Comparison of ENCODE assay signal across 18 mouse cellular contexts in the genomic region with DNA sequence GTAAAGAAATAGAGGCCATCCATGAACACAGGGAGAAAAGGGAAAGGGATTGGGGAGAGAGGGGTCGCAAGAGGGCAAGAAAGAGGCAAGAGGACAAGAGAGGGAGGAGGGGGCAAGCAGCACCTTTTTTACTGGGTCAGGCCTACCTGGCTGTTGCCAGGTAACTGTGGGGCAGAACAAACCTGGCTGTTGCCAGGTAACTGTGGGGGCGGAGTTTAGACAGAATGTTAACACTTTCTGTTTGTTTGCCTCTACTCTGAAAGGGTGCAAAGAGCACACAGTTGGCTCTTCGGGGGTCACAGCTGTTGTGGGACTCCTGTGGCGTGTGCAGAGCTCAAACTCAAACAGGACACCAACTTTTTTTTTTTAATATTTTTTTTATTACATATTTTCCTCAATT.
DNase-seq lines count a peak whose midpoint lies in the region; ATAC-seq and TF ChIP-seq lines count a peak whose summit lies in the region.
"Had no signal": no experiment of that assay in that cellular context is flagged by ENCODE, and none has a peak within 500 bp of the region (broad histone marks: within the 10 kb centered on the region; RNA-seq: fewer than 3 reads in every experiment).

No protein-coding gene starts in this region.

- H3K4me2 ChIP-seq in liver, embryonic 16.5 days (ENCODE audit: low read depth, low read length), result no peak overlapping the region
- no peak overlapping the region for H3K4me2 ChIP-seq in forebrain, embryonic 16.5 days (ENCODE audit: low read length)
- H3K4me2 ChIP-seq: heart, embryonic 13.5 days; hindbrain, embryonic 15.5 days; midbrain, embryonic 12.5 days had no signal

- H3K36me3 ChIP-seq in testis, adult 2 months (ENCODE audit: control insufficient read depth, insufficient read depth, low read length), result no peaks in the 10 kb centered on the region
- H3K36me3 ChIP-seq in liver, embryonic 16.5 days (ENCODE audit: control insufficient read depth, insufficient read depth), result no peaks in the 10 kb centered on the region
- no peaks in the 10 kb centered on the region for H3K36me3 ChIP-seq in forebrain, embryonic 16.5 days (ENCODE audit: control insufficient read depth, insufficient read depth)
- no peaks in the 10 kb centered on the region for H3K36me3 ChIP-seq in thymus, adult 2 months (ENCODE audit: control insufficient read depth, insufficient read depth, low read length)
- H3K36me3 ChIP-seq: heart, embryonic 13.5 days; hindbrain, embryonic 15.5 days; midbrain, embryonic 12.5 days had no signal

- H3K4me1 ChIP-seq in testis, adult 2 months (ENCODE audit: control insufficient read depth, insufficient read depth, low read length), result no peaks in the 10 kb centered on the region
- H3K4me1 ChIP-seq in liver, embryonic 16.5 days (ENCODE audit: control insufficient read depth, low read depth, low read length), result no peaks in the 10 kb centered on the region
- peaks cover 5% of the 10 kb centered on the region for H3K4me1 ChIP-seq in forebrain, embryonic 16.5 days (replicated peaks; ENCODE audit: control insufficient read depth, insufficient read depth, low read length)
- no peaks in the 10 kb centered on the region for H3K4me1 ChIP-seq in thymus, adult 2 months (replicated peaks; ENCODE audit: control insufficient read depth, insufficient read depth, low read length)

- peak overlapping the region; percentile 71 for H3K4me3 ChIP-seq in testis, adult 2 months (ENCODE audit: control insufficient read depth, low read depth, low read length)
- H3K4me3 ChIP-seq in liver, embryonic 16.5 days (ENCODE audit: low read depth, low read length), result no peak overlapping the region
- no peak overlapping the region for H3K4me3 ChIP-seq in forebrain, embryonic 16.5 days (replicated peaks; ENCODE audit: low read length)
- no peak overlapping the region for H3K4me3 ChIP-seq in thymus, adult 2 months (ENCODE audit: control insufficient read depth, insufficient read depth, low read length)
- H3K4me3 ChIP-seq: erythroblast, embryonic 14.5 days; heart, embryonic 13.5 days; hindbrain, embryonic 15.5 days; midbrain, embryonic 12.5 days had no signal

- no peaks in the 10 kb centered on the region for H3K27me3 ChIP-seq in testis, adult 2 months (ENCODE audit: control insufficient read depth, insufficient read depth, low read length)
- H3K27me3 ChIP-seq in liver, embryonic 16.5 days (ENCODE audit: control insufficient read depth, insufficient read depth, low read depth, low read length), result no peaks in the 10 kb centered on the region
- no peaks in the 10 kb centered on the region for H3K27me3 ChIP-seq in forebrain, embryonic 16.5 days (replicated peaks; ENCODE audit: control insufficient read depth, insufficient read depth, low read length)
- no peaks in the 10 kb centered on the region for H3K27me3 ChIP-seq in thymus, adult 2 months (ENCODE audit: control insufficient read depth, insufficient read depth, low read length)
- H3K27me3 ChIP-seq: heart, embryonic 13.5 days; hindbrain, embryonic 15.5 days; midbrain, embryonic 12.5 days had no signal

- DNase-seq in testis, postnatal 10 days (ENCODE audit: low spot score), result no peak
- DNase-seq in kidney, postnatal 25 days, result peak; percentile 44 to 67
- DNase-seq in ovary, adult 18-20 months (ENCODE audit: low spot score), result no peak
- no peak for DNase-seq in thymus, adult 2 months
- DNase-seq: adrenal gland, postnatal 25 days; cerebellum, adult 2 months; heart, postnatal 36 days; layer of hippocampus, postnatal 36 days; lung, postnatal 4 days; right cerebral cortex, postnatal 25 days had no signal

- H3K9me3 ChIP-seq in liver, embryonic 16.5 days (replicated peaks; ENCODE audit: control insufficient read depth, low read length), result no peaks in the 10 kb centered on the region
- peaks cover 2% of the 10 kb centered on the region; the same call in 1 of the 2 replicates for H3K9me3 ChIP-seq in forebrain, embryonic 16.5 days (ENCODE audit: control insufficient read depth, low read length)
- H3K9me3 ChIP-seq: heart, embryonic 13.5 days; hindbrain, embryonic 15.5 days; midbrain, embryonic 12.5 days had no signal

- TF ChIP-seq POLR2A in testis, adult 2 months (IDR thresholded peaks at IDR 0.05; ENCODE audit: control insufficient read depth, low read depth, low read length), result peak; percentile 79; the same call in 1 of the 2 replicates
- TF ChIP-seq POLR2A in thymus, adult 2 months (IDR thresholded peaks at IDR 0.05; ENCODE audit: control insufficient read depth, extremely low read depth, insufficient read depth, low read length, poor library complexity), result no peak

- 56% methylated on average over 4 of the region's 4 CpGs for WGBS in liver, embryonic 16.5 days (ENCODE audit: insufficient replicate concordance)
- 90% methylated on average over 4 of the region's 4 CpGs for WGBS in forebrain, embryonic 16.5 days
- 88% methylated on average over 4 of the region's 4 CpGs for WGBS in thymus, adult 2 months

- peak; percentile 78 for ATAC-seq in liver, embryonic 16.5 days (ENCODE audit: low read depth)
- ATAC-seq in forebrain, embryonic 16.5 days, result no peak
- ATAC-seq: forebrain, embryonic 14.5 days had no signal

- no peak overlapping the region for H3K9ac ChIP-seq in liver, embryonic 16.5 days (ENCODE audit: low read depth, low read length)
- H3K9ac ChIP-seq in forebrain, embryonic 16.5 days (replicated peaks; ENCODE audit: low read depth, low read length), result no peak overlapping the region
- H3K9ac ChIP-seq: heart, embryonic 13.5 days; hindbrain, embryonic 15.5 days; midbrain, embryonic 12.5 days had no signal

- TF ChIP-seq CTCF in testis, adult 2 months (IDR thresholded peaks at IDR 0.05; ENCODE audit: control insufficient read depth, insufficient read depth, insufficient replicate concordance, low read depth, low read length), result no peak
- TF ChIP-seq CTCF in thymus, adult 2 months (IDR thresholded peaks at IDR 0.05; ENCODE audit: borderline replicate concordance, control insufficient read depth, extremely low read depth, insufficient read depth, low read length, poor library complexity), result no peak

- H3K27ac ChIP-seq in testis, adult 2 months (ENCODE audit: control insufficient read depth, insufficient read depth, low read depth, low read length), result no peak overlapping the region
- H3K27ac ChIP-seq in liver, embryonic 16.5 days (ENCODE audit: low read length), result no peak overlapping the region
- no peak overlapping the region for H3K27ac ChIP-seq in forebrain, embryonic 16.5 days (ENCODE audit: low read length)
- no peak overlapping the region for H3K27ac ChIP-seq in thymus, adult 2 months (ENCODE audit: control insufficient read depth, insufficient read depth, low read length)
- H3K27ac ChIP-seq: heart, embryonic 13.5 days; hindbrain, embryonic 15.5 days; midbrain, embryonic 12.5 days had no signal

Comparison
In these comparisons a context has a peak if more than half of its experiments do, and no peak if none do; other contexts are left out.
1. DNase-seq: peak in kidney, postnatal 25 days (2 of 2); none in testis, postnatal 10 days (single experiment), ovary, adult 18-20 months (single experiment) and thymus, adult 2 months (single experiment).